Mouse (Mus musculus): ENCODE measurements at regions not wholly inside any gene's neighbourhood (a gene's known extent, or its start where the extent isn't known, plus 50 kb on each side); places are given as distances from the start of the nearest gene placed in this dataset. TPM values are rescaled to one million over a fixed set of nuclear protein-coding genes. Genes with fewer than 3 reads are reported as not detected.

Small RNA genes lying in the stretch of these regions (microRNA-seq; reads per million reads assigned to microRNA genes)
- gene Gm24933: not detected

Measured in adrenal gland, postnatal 36 days (tissue).